Mouse (Mus musculus): ENCODE results near the gene Ltbp3. TPM values are rescaled to one million over a fixed set of nuclear protein-coding genes. Genes with fewer than 3 reads are reported as not detected.

The Ltbp3 gene
- polyA plus RNA-seq, 1 experiment from 2014 or later: 14.0 TPM

- Histone ChIP-seq H3K4me2 (ENCODE audit: low read depth, low read length) (0 out of 2 replicates have a peak overlapping the region, but pooled peaks have one; percentile 17), H3K27ac (ENCODE audit: low read length) (peak overlapping the region; percentile 65), H3K36me3 (ENCODE audit: control insufficient read depth, insufficient read depth, low read length) (peaks cover 21% of the 10 kb centered on the region), H3K9ac (ENCODE audit: low read depth, low read length) (0 out of 2 replicates have a peak overlapping the region, but pooled peaks have one; percentile 24), H3K27me3 (replicated peaks; ENCODE audit: control insufficient read depth, insufficient read depth, low read length) (no peaks in the 10 kb centered on the region), H3K4me1 (ENCODE audit: control insufficient read depth, insufficient read depth, low read length) (peaks cover 29% of the 10 kb centered on the region), H3K9me3 (ENCODE audit: control insufficient read depth, low read length) (no peaks in the 10 kb centered on the region), H3K4me3 (ENCODE audit: low read length) (no peak overlapping the region)
- 33% methylated on average over 5 of the region's 5 CpGs for WGBS
- ATAC-seq: peak; percentile 38
These were observed 54.3 kb downstream of the Ltbp3 start for GRCm38 (mm10) chr19:5794771-5795576.

- H3K27ac ChIP-seq (ENCODE audit: low read length): 0 out of 2 replicates have a peak overlapping the region, but pooled peaks have one; percentile 26
- H3K27me3 ChIP-seq (replicated peaks; ENCODE audit: control insufficient read depth, insufficient read depth, low read length): no peaks in the 10 kb centered on the region
- H3K9ac ChIP-seq (ENCODE audit: low read depth, low read length): peak overlapping the region; percentile 62
- ATAC-seq: no peak
- H3K36me3 ChIP-seq (ENCODE audit: control insufficient read depth, insufficient read depth, low read length): peaks cover 21% of the 10 kb centered on the region
- peak overlapping the region; percentile 67 for H3K4me3 ChIP-seq (ENCODE audit: low read length)
- H3K4me2 ChIP-seq (ENCODE audit: low read depth, low read length): peak overlapping the region; percentile 82
- peaks cover 29% of the 10 kb centered on the region for H3K4me1 ChIP-seq (ENCODE audit: control insufficient read depth, insufficient read depth, low read length)
- WGBS: 54% methylated on average over 11 of the region's 11 CpGs
- no peaks in the 10 kb centered on the region for H3K9me3 ChIP-seq (ENCODE audit: control insufficient read depth, low read length)
These were observed 55.2 kb downstream of the Ltbp3 start for GRCm38 (mm10) chr19:5795668-5796572.

- Histone ChIP-seq H3K27ac (ENCODE audit: low read length) (peak overlapping the region; percentile 26; the same call in 1 of the 2 replicates), H3K4me3 (ENCODE audit: low read length) (peak overlapping the region; percentile 67), H3K36me3 (ENCODE audit: control insufficient read depth, insufficient read depth, low read length) (peaks cover 21% of the 10 kb centered on the region), H3K27me3 (replicated peaks; ENCODE audit: control insufficient read depth, insufficient read depth, low read length) (no peaks in the 10 kb centered on the region), H3K9ac (ENCODE audit: low read depth, low read length) (peak overlapping the region; percentile 62), H3K4me1 (ENCODE audit: control insufficient read depth, insufficient read depth, low read length) (peaks cover 29% of the 10 kb centered on the region), H3K4me2 (ENCODE audit: low read depth, low read length) (peak overlapping the region; percentile 82), H3K9me3 (ENCODE audit: control insufficient read depth, low read length) (no peaks in the 10 kb centered on the region)
- WGBS: 55% methylated on average over 7 of the region's 7 CpGs
- ATAC-seq: no peak
These were observed 55.9 kb downstream of the Ltbp3 start for GRCm38 (mm10) chr19:5796573-5797111.

GRCm38 (mm10) chr19:5797381-5798111 is 56.8 kb downstream of the Ltbp3 start:
- WGBS: 5% methylated on average over 7 of the region's 7 CpGs
- Histone ChIP-seq H3K9ac (ENCODE audit: low read depth, low read length) (peak overlapping the region; percentile 62), H3K4me2 (ENCODE audit: low read depth, low read length) (peak overlapping the region; percentile 82), H3K27me3 (replicated peaks; ENCODE audit: control insufficient read depth, insufficient read depth, low read length) (no peaks in the 10 kb centered on the region), H3K36me3 (ENCODE audit: control insufficient read depth, insufficient read depth, low read length) (peaks cover 21% of the 10 kb centered on the region), H3K27ac (ENCODE audit: low read length) (peak overlapping the region; percentile 68), H3K4me3 (ENCODE audit: low read length) (peak overlapping the region; percentile 67), H3K4me1 (ENCODE audit: control insufficient read depth, insufficient read depth, low read length) (peaks cover 29% of the 10 kb centered on the region), H3K9me3 (ENCODE audit: control insufficient read depth, low read length) (no peaks in the 10 kb centered on the region)
- no peak for ATAC-seq

- Histone ChIP-seq H3K4me3 (ENCODE audit: low read length) (peak overlapping the region; percentile 67), H3K27ac (ENCODE audit: low read length) (peak overlapping the region; percentile 30; the same call in 1 of the 2 replicates), H3K27me3 (replicated peaks; ENCODE audit: control insufficient read depth, insufficient read depth, low read length) (no peaks in the 10 kb centered on the region), H3K4me2 (ENCODE audit: low read depth, low read length) (peak overlapping the region; percentile 82), H3K9ac (ENCODE audit: low read depth, low read length) (peak overlapping the region; percentile 73), H3K36me3 (ENCODE audit: control insufficient read depth, insufficient read depth, low read length) (peaks cover 21% of the 10 kb centered on the region), H3K4me1 (ENCODE audit: control insufficient read depth, insufficient read depth, low read length) (peaks cover 31% of the 10 kb centered on the region), H3K9me3 (ENCODE audit: control insufficient read depth, low read length) (no peaks in the 10 kb centered on the region)
- under 1% methylated on average over 7 of the region's 7 CpGs for WGBS
- ATAC-seq: no peak
These were observed 58.2 kb downstream of the Ltbp3 start for GRCm38 (mm10) chr19:5798700-5799479.

GRCm38 (mm10) chr19:5799566-5800349 is 59.1 kb downstream of the Ltbp3 start:
- Histone ChIP-seq H3K27ac (ENCODE audit: low read length) (peak overlapping the region; percentile 89), H3K4me1 (ENCODE audit: control insufficient read depth, insufficient read depth, low read length) (peaks cover 37% of the 10 kb centered on the region), H3K27me3 (replicated peaks; ENCODE audit: control insufficient read depth, insufficient read depth, low read length) (no peaks in the 10 kb centered on the region), H3K4me3 (ENCODE audit: low read length) (peak overlapping the region; percentile 62), H3K4me2 (ENCODE audit: low read depth, low read length) (peak overlapping the region; percentile 65), H3K9ac (ENCODE audit: low read depth, low read length) (peak overlapping the region; percentile 81), H3K9me3 (ENCODE audit: control insufficient read depth, low read length) (no peaks in the 10 kb centered on the region), H3K36me3 (ENCODE audit: control insufficient read depth, insufficient read depth, low read length) (peaks cover 21% of the 10 kb centered on the region)
- 0% methylated on average over 10 of the region's 10 CpGs for WGBS
- ATAC-seq: no peak

- WGBS: 0% methylated on average over 2 of the region's 2 CpGs
- Histone ChIP-seq H3K9me3 (ENCODE audit: control insufficient read depth, low read length) (no peaks in the 10 kb centered on the region), H3K36me3 (ENCODE audit: control insufficient read depth, insufficient read depth, low read length) (peaks cover 20% of the 10 kb centered on the region), H3K4me2 (ENCODE audit: low read depth, low read length) (peak overlapping the region; percentile 65), H3K27ac (ENCODE audit: low read length) (peak overlapping the region; percentile 89), H3K27me3 (replicated peaks; ENCODE audit: control insufficient read depth, insufficient read depth, low read length) (no peaks in the 10 kb centered on the region), H3K4me1 (ENCODE audit: control insufficient read depth, insufficient read depth, low read length) (peaks cover 34% of the 10 kb centered on the region), H3K9ac (ENCODE audit: low read depth, low read length) (peak overlapping the region; percentile 81), H3K4me3 (ENCODE audit: low read length) (peak overlapping the region; percentile 62)
- ATAC-seq: no peak
These were observed 59.6 kb downstream of the Ltbp3 start for GRCm38 (mm10) chr19:5800350-5800631.

All from intestine, embryonic 16.5 days (tissue).